Mouse (Mus musculus) inflammation-experienced regulatory T-cells (primary cell): ENCODE data around the gene Pxk. TPM values are rescaled to one million over a fixed set of nuclear protein-coding genes. Genes with fewer than 3 reads are reported as not detected.

Experiments used
- polyA plus RNA-seq, 2 experiments: library from polyadenylated mRNA; unstranded; fragments of 100-300 nt; shearing (Covaris generic); gene quantifications; one replicate each; pipeline ENCODE4 v1.2.1; 2017

Gene Pxk
- polyA plus RNA-seq: 10 to 100 TPM; 57.4 to 73.8 TPM

GRCm38 (mm10) chr14:8097978-8098686 lies at the start of gene Pxk:
Gene Pxk (plus strand): TSS chr14:8098211.

DNA sequence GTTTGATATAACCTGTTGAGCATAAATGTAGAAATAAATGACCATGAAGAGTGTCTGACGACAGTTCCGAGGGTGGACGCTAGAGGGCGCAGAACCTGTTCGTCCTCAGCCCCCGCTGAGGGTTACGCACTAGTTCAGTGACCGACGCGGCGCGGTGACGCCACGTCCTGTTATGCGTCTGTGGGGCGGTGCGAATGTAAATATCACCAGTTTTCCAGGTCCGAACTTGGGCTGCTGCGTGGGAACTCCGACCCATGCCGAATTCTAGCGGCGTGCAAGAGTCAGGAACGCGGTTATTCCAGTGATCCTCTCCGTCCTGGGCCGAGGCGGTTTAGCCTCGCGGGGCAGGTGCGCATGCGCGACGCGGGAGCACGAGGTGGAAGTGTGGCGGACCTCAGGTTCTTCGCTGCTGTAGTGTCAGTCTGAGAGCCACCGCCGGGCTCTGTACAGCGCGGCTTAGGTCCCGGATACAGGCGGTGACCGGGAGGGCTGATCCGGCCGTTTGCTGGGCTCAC lies 17.8 kb upstream of the Pxk start, which contains the start of gene Rpp14:
Gene Rpp14, plus strand, starts transcription at position 203 of the 515 bp plus-strand sequence.

DNA sequence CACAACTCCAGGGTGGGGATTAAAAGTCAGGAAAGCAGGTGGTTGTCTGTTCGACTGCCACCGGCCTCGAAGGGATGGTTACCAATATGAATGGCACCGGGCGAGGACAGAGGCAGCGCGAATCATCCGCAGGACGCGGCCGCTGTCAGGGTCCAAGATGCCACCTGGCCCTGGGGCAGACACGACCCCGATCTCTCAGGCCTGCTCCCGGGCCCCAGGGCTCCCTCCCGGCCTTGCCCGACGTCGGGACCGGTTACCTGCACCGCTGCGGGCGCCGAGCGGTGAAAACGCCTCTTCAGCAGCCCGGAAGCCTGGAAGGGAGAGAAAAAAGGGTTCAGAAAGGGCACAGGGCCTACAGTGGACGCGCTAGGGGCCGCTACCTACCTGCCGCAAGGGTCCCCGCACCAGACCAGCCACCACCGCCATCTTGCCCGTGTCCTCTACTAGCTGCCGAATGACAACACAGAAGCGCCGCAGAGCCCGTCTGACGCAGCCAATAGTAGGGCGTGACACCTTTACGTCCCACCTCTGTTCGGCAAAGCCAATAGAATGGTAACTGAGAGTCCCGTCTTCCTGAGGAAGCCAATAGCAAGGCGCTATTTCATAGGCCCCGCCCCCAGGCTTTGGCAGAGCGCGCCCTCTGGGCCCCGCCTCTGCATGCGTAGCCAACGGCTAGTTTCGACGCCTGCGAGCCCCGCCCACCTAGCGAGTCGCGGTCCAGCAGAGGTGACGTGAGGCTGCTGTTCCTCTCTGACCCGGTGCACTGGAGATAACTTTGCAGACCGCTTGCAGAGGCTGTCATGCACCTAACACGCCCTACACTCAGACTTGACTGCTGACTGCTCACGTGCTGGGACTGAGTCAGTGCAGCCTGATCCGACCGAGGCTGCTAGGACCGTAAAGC lies 74.7 kb downstream of the Pxk start, which contains the start of gene Pdhb:
Gene Pdhb, minus strand, starts transcription at position 519 of the 904 bp plus-strand sequence.

DNA sequence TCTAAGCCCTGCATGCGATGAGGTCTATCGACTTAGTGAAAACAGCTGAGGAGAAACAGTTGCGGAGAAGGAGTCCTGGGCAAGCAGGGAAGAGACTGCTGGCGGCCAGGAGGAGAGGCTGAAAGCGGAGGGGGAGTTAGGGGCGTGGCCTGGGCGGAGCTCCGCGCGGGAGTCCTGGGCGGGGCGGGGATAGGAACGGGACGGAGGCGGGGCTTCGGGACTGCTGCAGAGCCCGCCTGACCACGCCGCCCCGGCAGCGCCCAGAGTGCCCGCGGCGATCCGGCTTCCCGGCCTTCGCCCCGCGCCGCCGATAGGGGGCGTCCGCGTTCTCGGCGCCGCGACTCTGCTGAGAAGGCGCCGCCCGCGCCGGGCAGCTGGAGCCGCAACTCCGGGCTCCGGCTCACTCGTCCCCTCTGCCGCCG lies 115.8 kb downstream of the Pxk start, which contains the start of gene Kctd6:
Gene Kctd6, plus strand, starts transcription at position 338 of the 422 bp plus-strand sequence.

Other genes starting within 250 kb of the Pxk start
- gene Gm45521, start 140.9 kb upstream of the Pxk start, polyA plus RNA-seq: not detected
- 1 to 10 TPM in 1 of 2 experiments, under 1 TPM in 1; 0.59 to 1.1 TPM for gene Dnase1l3, start 103.6 kb upstream of the Pxk start, polyA plus RNA-seq
- 10 to 100 TPM; 26.4 to 37.5 TPM for gene Abhd6, start 95.3 kb upstream of the Pxk start, polyA plus RNA-seq
- 10 to 100 TPM; 34.2 to 43.0 TPM for gene Rpp14, start 17.8 kb upstream of the Pxk start, polyA plus RNA-seq
- gene Pdhb, start 74.8 kb downstream of the Pxk start, polyA plus RNA-seq: 100 to 1,000 TPM; 148 to 195 TPM
- gene Kctd6, start 115.9 kb downstream of the Pxk start, polyA plus RNA-seq: 10 to 100 TPM; 11.9 to 13.3 TPM
- 1 to 10 TPM in 1 of 2 experiments, under 1 TPM in 1; 0.07 to 2.0 TPM for gene Acox2, start 161.1 kb downstream of the Pxk start, polyA plus RNA-seq
- gene Fam107a, start 219.8 kb downstream of the Pxk start, polyA plus RNA-seq: under 1 TPM; 0.24 to 0.50 TPM